Mouse (Mus musculus): ENCODE measurements around the gene Ryr3. TPM values are rescaled to one million over a fixed set of nuclear protein-coding genes. Genes with fewer than 3 reads are reported as not detected.

The Ryr3 gene
- polyA plus RNA-seq, 1 experiment from 2014 or later, result 6.2 TPM

GRCm38 (mm10) chr2:113016236-113016635 is 200.7 kb downstream of the Ryr3 start:
- H3K36me3 ChIP-seq (ENCODE audit: control insufficient read depth, insufficient read depth, low read length), result no peaks in the 10 kb centered on the region
- H3K9ac ChIP-seq (ENCODE audit: low read depth, low read length), result no peak overlapping the region
- 74% methylated on average over 2 of the region's 2 CpGs for WGBS
- H3K4me3 ChIP-seq (ENCODE audit: low read depth, low read length), result no peak overlapping the region
- H3K9me3 ChIP-seq (replicated peaks; ENCODE audit: control insufficient read depth, low read length, poor library complexity, severe bottlenecking), result no peaks in the 10 kb centered on the region
- no peaks in the 10 kb centered on the region for H3K27me3 ChIP-seq (ENCODE audit: control insufficient read depth, insufficient read depth, low read depth, low read length)
- H3K4me2 ChIP-seq (ENCODE audit: low read length), result no peak overlapping the region
- H3K4me1 ChIP-seq (ENCODE audit: control insufficient read depth, insufficient read depth, low read length), result no peaks in the 10 kb centered on the region
- H3K27ac ChIP-seq (ENCODE audit: low read length), result no peak overlapping the region
- ATAC-seq, result peak; percentile 60

- H3K36me3 ChIP-seq (ENCODE audit: control insufficient read depth, insufficient read depth, low read length), result no peaks in the 10 kb centered on the region
- no peak overlapping the region for H3K4me3 ChIP-seq (ENCODE audit: low read depth, low read length)
- 51% methylated on average over 11 of the region's 11 CpGs for WGBS
- no peaks in the 10 kb centered on the region for H3K9me3 ChIP-seq (replicated peaks; ENCODE audit: control insufficient read depth, low read length, poor library complexity, severe bottlenecking)
- no peak overlapping the region for H3K9ac ChIP-seq (ENCODE audit: low read depth, low read length)
- no peak overlapping the region for H3K4me2 ChIP-seq (ENCODE audit: low read length)
- H3K4me1 ChIP-seq (ENCODE audit: control insufficient read depth, insufficient read depth, low read length), result 0 out of 2 replicates have a peak, but pooled peaks cover 3% of the 10 kb centered on the region
- H3K27me3 ChIP-seq (ENCODE audit: control insufficient read depth, insufficient read depth, low read depth, low read length), result no peaks in the 10 kb centered on the region
- H3K27ac ChIP-seq (ENCODE audit: low read length), result 0 out of 2 replicates have a peak overlapping the region, but pooled peaks have one; percentile 5
- peak; percentile 76; the same call in 1 of the 2 replicates for ATAC-seq
These were observed 207.7 kb downstream of the Ryr3 start for GRCm38 (mm10) chr2:113008961-113009740.

GRCm38 (mm10) chr2:112998498-112998897 is 218.4 kb downstream of the Ryr3 start:
- no peak for ATAC-seq
- Histone ChIP-seq H3K27me3 (ENCODE audit: control insufficient read depth, insufficient read depth, low read depth, low read length) (no peaks in the 10 kb centered on the region), H3K4me3 (ENCODE audit: low read depth, low read length) (no peak overlapping the region), H3K9ac (ENCODE audit: low read depth, low read length) (no peak overlapping the region), H3K4me1 (ENCODE audit: control insufficient read depth, insufficient read depth, low read length) (no peaks in the 10 kb centered on the region; the same call in 1 of the 2 replicates), H3K4me2 (ENCODE audit: low read length) (no peak overlapping the region), H3K9me3 (replicated peaks; ENCODE audit: control insufficient read depth, low read length, poor library complexity, severe bottlenecking) (no peaks in the 10 kb centered on the region), H3K27ac (ENCODE audit: low read length) (no peak overlapping the region), H3K36me3 (ENCODE audit: control insufficient read depth, insufficient read depth, low read length) (no peaks in the 10 kb centered on the region)
- 78% methylated on average over 3 of the region's 3 CpGs for WGBS

GRCm38 (mm10) chr2:112982908-112983510 is 233.9 kb downstream of the Ryr3 start:
- Histone ChIP-seq H3K36me3 (ENCODE audit: control insufficient read depth, insufficient read depth, low read length) (no peaks in the 10 kb centered on the region), H3K9me3 (replicated peaks; ENCODE audit: control insufficient read depth, low read length, poor library complexity, severe bottlenecking) (no peaks in the 10 kb centered on the region), H3K4me3 (ENCODE audit: low read depth, low read length) (no peak overlapping the region), H3K27me3 (ENCODE audit: control insufficient read depth, insufficient read depth, low read depth, low read length) (no peaks in the 10 kb centered on the region), H3K9ac (ENCODE audit: low read depth, low read length) (no peak overlapping the region), H3K27ac (ENCODE audit: low read length) (no peak overlapping the region), H3K4me1 (ENCODE audit: control insufficient read depth, insufficient read depth, low read length) (no peaks in the 10 kb centered on the region), H3K4me2 (ENCODE audit: low read length) (no peak overlapping the region)
- no peak for ATAC-seq
- 54% methylated on average over 1 of the region's 1 CpGs for WGBS

- WGBS, result 62% methylated on average over 14 of the region's 14 CpGs
- peak; percentile 53; the same call in 1 of the 2 replicates for ATAC-seq
- H3K27ac ChIP-seq (ENCODE audit: low read length), result no peak overlapping the region
These were observed 249.9 kb downstream of the Ryr3 start for GRCm38 (mm10) chr2:112966807-112967625.

GRCm38 (mm10) chr2:112948931-112949330 is 268.0 kb downstream of the Ryr3 start:
- Histone ChIP-seq H3K4me1 (ENCODE audit: control insufficient read depth, insufficient read depth, low read length) (no peaks in the 10 kb centered on the region), H3K9ac (ENCODE audit: low read depth, low read length) (no peak overlapping the region), H3K9me3 (replicated peaks; ENCODE audit: control insufficient read depth, low read length, poor library complexity, severe bottlenecking) (no peaks in the 10 kb centered on the region), H3K27me3 (ENCODE audit: control insufficient read depth, insufficient read depth, low read depth, low read length) (no peaks in the 10 kb centered on the region), H3K36me3 (ENCODE audit: control insufficient read depth, insufficient read depth, low read length) (no peaks in the 10 kb centered on the region), H3K4me2 (ENCODE audit: low read length) (no peak overlapping the region), H3K27ac (ENCODE audit: low read length) (no peak overlapping the region), H3K4me3 (ENCODE audit: low read depth, low read length) (no peak overlapping the region)
- ATAC-seq, result no peak
- WGBS, result 90% methylated on average over 1 of the region's 1 CpGs

More at GRCm38 (mm10) chr2:112966807-112967625, 249.9 kb downstream of the Ryr3 start:
- no peak overlapping the region for H3K9ac ChIP-seq (ENCODE audit: low read depth, low read length)
- no peak overlapping the region for H3K4me3 ChIP-seq (ENCODE audit: low read depth, low read length)
- H3K4me1 ChIP-seq (ENCODE audit: control insufficient read depth, insufficient read depth, low read length), result peaks cover 2% of the 10 kb centered on the region
- H3K27me3 ChIP-seq (ENCODE audit: control insufficient read depth, insufficient read depth, low read depth, low read length), result no peaks in the 10 kb centered on the region
- no peaks in the 10 kb centered on the region for H3K9me3 ChIP-seq (replicated peaks; ENCODE audit: control insufficient read depth, low read length, poor library complexity, severe bottlenecking)
- no peaks in the 10 kb centered on the region for H3K36me3 ChIP-seq (ENCODE audit: control insufficient read depth, insufficient read depth, low read length)
- H3K4me2 ChIP-seq (ENCODE audit: low read length), result no peak overlapping the region

GRCm38 (mm10) chr2:112931776-112932175 is 285.1 kb downstream of the Ryr3 start:
- H3K27ac ChIP-seq (ENCODE audit: low read length), result no peak overlapping the region
- no peak overlapping the region for H3K4me3 ChIP-seq (ENCODE audit: low read depth, low read length)
- no peaks in the 10 kb centered on the region for H3K36me3 ChIP-seq (ENCODE audit: control insufficient read depth, insufficient read depth, low read length)
- no peak for ATAC-seq
- H3K9me3 ChIP-seq (replicated peaks; ENCODE audit: control insufficient read depth, low read length, poor library complexity, severe bottlenecking), result no peaks in the 10 kb centered on the region
- no peaks in the 10 kb centered on the region for H3K27me3 ChIP-seq (ENCODE audit: control insufficient read depth, insufficient read depth, low read depth, low read length)
- H3K9ac ChIP-seq (ENCODE audit: low read depth, low read length), result no peak overlapping the region
- H3K4me1 ChIP-seq (ENCODE audit: control insufficient read depth, insufficient read depth, low read length), result no peaks in the 10 kb centered on the region
- no peak overlapping the region for H3K4me2 ChIP-seq (ENCODE audit: low read length)
- WGBS, result 81% methylated on average over 1 of the region's 1 CpGs

GRCm38 (mm10) chr2:112913796-112914195 is 303.1 kb downstream of the Ryr3 start:
- Histone ChIP-seq H3K9me3 (replicated peaks; ENCODE audit: control insufficient read depth, low read length, poor library complexity, severe bottlenecking) (no peaks in the 10 kb centered on the region), H3K4me2 (ENCODE audit: low read length) (no peak overlapping the region), H3K27ac (ENCODE audit: low read length) (no peak overlapping the region), H3K36me3 (ENCODE audit: control insufficient read depth, insufficient read depth, low read length) (no peaks in the 10 kb centered on the region), H3K4me3 (ENCODE audit: low read depth, low read length) (no peak overlapping the region), H3K4me1 (ENCODE audit: control insufficient read depth, insufficient read depth, low read length) (no peaks in the 10 kb centered on the region), H3K27me3 (ENCODE audit: control insufficient read depth, insufficient read depth, low read depth, low read length) (no peaks in the 10 kb centered on the region), H3K9ac (ENCODE audit: low read depth, low read length) (no peak overlapping the region)
- ATAC-seq, result no peak
